Mouse (Mus musculus): ENCODE results near the gene Tekt5. TPM values are rescaled to one million over a fixed set of nuclear protein-coding genes. Genes with fewer than 3 reads are reported as not detected.

Gene Tekt5
- polyA plus RNA-seq, 1 experiment, result 21.8 TPM

GRCm38 (mm10) chr16:10316493-10317196 lies 78.6 kb downstream of the Tekt5 start:
- no peak overlapping the region for H3ac ChIP-seq (ENCODE audit: control insufficient read depth, insufficient read length)
- H3K27me3 ChIP-seq (ENCODE audit: control insufficient read depth, insufficient read depth, insufficient read length), result no peaks in the 10 kb centered on the region
- H3K4me2 ChIP-seq (ENCODE audit: low read depth), result no peak overlapping the region
- peaks cover 19% of the 10 kb centered on the region for H3K79me2 ChIP-seq (ENCODE audit: control insufficient read depth, insufficient read depth)
- no peaks in the 10 kb centered on the region for H3K36me3 ChIP-seq (ENCODE audit: control insufficient read depth, insufficient read depth)
- TF ChIP-seq TCF12 (IDR thresholded peaks at IDR 0.05; ENCODE audit: insufficient read depth, poor library complexity, severe bottlenecking) (no peak), E2F4 (IDR thresholded peaks at IDR 0.05; ENCODE audit: insufficient read depth) (no peak), USF1 (IDR thresholded peaks at IDR 0.05; ENCODE audit: low read depth) (no peak), MYOD1 (IDR thresholded peaks at IDR 0.05; ENCODE audit: control insufficient read depth in 1 of 3, insufficient read length in 2 of 3, low read depth in 2 of 3) (no peak), MYOG (IDR thresholded peaks at IDR 0.05; ENCODE audit: control insufficient read depth in 1 of 3, insufficient read depth in 1 of 3, insufficient read length in 2 of 3, low read depth in 2 of 3) (no peak), MAX (IDR thresholded peaks at IDR 0.05; ENCODE audit: low read depth) (no peak), SRF (IDR thresholded peaks at IDR 0.05; ENCODE audit: control insufficient read depth, insufficient read length, low read depth) (no peak), REST (IDR thresholded peaks at IDR 0.05; ENCODE audit: insufficient read depth, insufficient read length) (no peak), CEBPB (IDR thresholded peaks at IDR 0.05; ENCODE audit: insufficient read depth, poor library complexity, severe bottlenecking) (no peak)
- H3K4me3 ChIP-seq, result no peak overlapping the region

DNA sequence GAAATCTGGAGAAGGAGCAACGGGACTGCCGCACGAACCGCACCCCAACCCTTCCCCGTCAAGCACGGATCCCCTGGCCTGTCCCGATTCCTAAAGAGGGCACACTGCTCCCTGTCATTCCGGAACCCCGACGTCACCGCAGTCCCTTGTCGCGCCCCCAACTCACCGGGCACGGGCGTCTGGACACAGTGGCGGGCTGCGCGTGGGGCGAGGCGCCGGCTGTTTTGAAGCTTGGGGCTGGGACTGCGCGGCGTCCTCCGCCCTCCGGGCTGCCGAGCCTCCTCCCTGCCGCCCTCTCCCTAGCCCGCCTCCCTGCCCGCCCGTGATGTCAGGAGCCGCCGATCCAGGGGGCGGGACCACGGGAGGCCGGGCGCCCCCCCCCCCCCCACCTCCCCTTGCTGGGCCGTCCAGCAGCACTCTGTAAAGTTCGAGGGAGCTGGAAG lies 81.6 kb downstream of the Tekt5 start, which contains the start of gene Emp2:
Gene Emp2 (minus strand): TSS at position 323 of the 443 bp plus-strand sequence.
- H3K79me2 ChIP-seq (ENCODE audit: control insufficient read depth, insufficient read depth), result peaks cover 49% of the 10 kb centered on the region
- H3K36me3 ChIP-seq (ENCODE audit: control insufficient read depth, insufficient read depth), result no peaks in the 10 kb centered on the region
- H3K4me3 ChIP-seq, result peak within 1 kb of the TSS; percentile 87
- TF ChIP-seq MYOG (IDR thresholded peaks at IDR 0.05; ENCODE audit: control insufficient read depth in 1 of 3, insufficient read depth in 1 of 3, insufficient read length in 2 of 3, low read depth in 2 of 3) (peak in 1 of 3 experiments; percentile 46), REST (IDR thresholded peaks at IDR 0.05; ENCODE audit: insufficient read depth, insufficient read length) (no peak), POLR2A (IDR thresholded peaks at IDR 0.05; ENCODE audit: insufficient read length, low read depth) (peak; percentile 86), TCF12 (IDR thresholded peaks at IDR 0.05; ENCODE audit: insufficient read depth, poor library complexity, severe bottlenecking) (no peak), TCF3 (IDR thresholded peaks at IDR 0.05; ENCODE audit: insufficient read length, low read depth) (no peak), MAX (IDR thresholded peaks at IDR 0.05; ENCODE audit: low read depth) (no peak), POLR2AphosphoS2 (IDR thresholded peaks at IDR 0.05; ENCODE audit: insufficient read length, low read depth) (peak; percentile 71), USF1 (IDR thresholded peaks at IDR 0.05; ENCODE audit: low read depth) (no peak), SRF (IDR thresholded peaks at IDR 0.05; ENCODE audit: control insufficient read depth, insufficient read length, low read depth) (no peak), CEBPB (IDR thresholded peaks at IDR 0.05; ENCODE audit: insufficient read depth, poor library complexity, severe bottlenecking) (no peak), MYOD1 (IDR thresholded peaks at IDR 0.05; ENCODE audit: control insufficient read depth in 1 of 3, insufficient read length in 2 of 3, low read depth in 2 of 3) (peak in 1 of 3 experiments; percentile 20), E2F4 (IDR thresholded peaks at IDR 0.05; ENCODE audit: insufficient read depth) (no peak)
- no peaks in the 10 kb centered on the region for H3K27me3 ChIP-seq (ENCODE audit: control insufficient read depth, insufficient read depth, insufficient read length)
- peak within 1 kb of the TSS; percentile 85 for H3K4me2 ChIP-seq (ENCODE audit: low read depth)
- peak within 1 kb of the TSS; percentile 12 for H3ac ChIP-seq (ENCODE audit: control insufficient read depth, insufficient read length)

- peak overlapping the region; percentile 81 for H3K4me2 ChIP-seq (ENCODE audit: low read depth)
- TF ChIP-seq POLR2A (IDR thresholded peaks at IDR 0.05; ENCODE audit: insufficient read length, low read depth) (no peak), TCF3 (IDR thresholded peaks at IDR 0.05; ENCODE audit: insufficient read length, low read depth) (no peak), USF1 (IDR thresholded peaks at IDR 0.05; ENCODE audit: low read depth) (no peak), REST (IDR thresholded peaks at IDR 0.05; ENCODE audit: insufficient read depth, insufficient read length) (no peak), POLR2AphosphoS2 (IDR thresholded peaks at IDR 0.05; ENCODE audit: insufficient read length, low read depth) (no peak), SRF (IDR thresholded peaks at IDR 0.05; ENCODE audit: control insufficient read depth, insufficient read length, low read depth) (no peak), TCF12 (IDR thresholded peaks at IDR 0.05; ENCODE audit: insufficient read depth, poor library complexity, severe bottlenecking) (no peak), MYOD1 (IDR thresholded peaks at IDR 0.05; ENCODE audit: control insufficient read depth in 1 of 3, insufficient read length in 2 of 3, low read depth in 2 of 3) (no peak), MYOG (IDR thresholded peaks at IDR 0.05; ENCODE audit: control insufficient read depth in 1 of 3, insufficient read depth in 1 of 3, insufficient read length in 2 of 3, low read depth in 2 of 3) (no peak), CEBPB (IDR thresholded peaks at IDR 0.05; ENCODE audit: insufficient read depth, poor library complexity, severe bottlenecking) (no peak), E2F4 (IDR thresholded peaks at IDR 0.05; ENCODE audit: insufficient read depth) (no peak), MAX (IDR thresholded peaks at IDR 0.05; ENCODE audit: low read depth) (no peak)
- peaks cover 54% of the 10 kb centered on the region for H3K79me2 ChIP-seq (ENCODE audit: control insufficient read depth, insufficient read depth)
- peaks cover 4% of the 10 kb centered on the region for H3K36me3 ChIP-seq (ENCODE audit: control insufficient read depth, insufficient read depth)
- H3K27me3 ChIP-seq (ENCODE audit: control insufficient read depth, insufficient read depth, insufficient read length), result no peaks in the 10 kb centered on the region
- peak overlapping the region; percentile 87 for H3K4me3 ChIP-seq
- peak overlapping the region; percentile 12 for H3ac ChIP-seq (ENCODE audit: control insufficient read depth, insufficient read length)
Measured at GRCm38 (mm10) chr16:10313226-10313625, 82.1 kb downstream of the Tekt5 start.

- peaks cover 66% of the 10 kb centered on the region for H3K79me2 ChIP-seq (ENCODE audit: control insufficient read depth, insufficient read depth)
- peak; percentile 39 for TF ChIP-seq POLR2A (IDR thresholded peaks at IDR 0.05; ENCODE audit: insufficient read length, low read depth)
- no peak for TF ChIP-seq MAX (IDR thresholded peaks at IDR 0.05; ENCODE audit: low read depth)
- H3K4me3 ChIP-seq, result peak overlapping the region; percentile 87
- no peak overlapping the region for H3ac ChIP-seq (ENCODE audit: control insufficient read depth, insufficient read length)
- H3K27me3 ChIP-seq (ENCODE audit: control insufficient read depth, insufficient read depth, insufficient read length), result no peaks in the 10 kb centered on the region
- peak overlapping the region; percentile 81 for H3K4me2 ChIP-seq (ENCODE audit: low read depth)
- H3K36me3 ChIP-seq (ENCODE audit: control insufficient read depth, insufficient read depth), result peaks cover 15% of the 10 kb centered on the region
Measured at GRCm38 (mm10) chr16:10311989-10312388, 83.3 kb downstream of the Tekt5 start.
